In genomic region chr4:63717922-63718643, GRCm38 (mm10) we compare ENCODE assay signal across 10 mouse cellular contexts. TPM values are rescaled to one million over a fixed set of nuclear protein-coding genes. Genes with fewer than 3 reads are reported as not detected.
DNase-seq lines count a peak whose midpoint lies in the region; ATAC-seq lines count a peak whose summit lies in the region.
"Had no signal": no experiment of that assay in that cellular context is flagged by ENCODE, and none has a peak within 500 bp of the region (broad histone marks: within the 10 kb centered on the region; RNA-seq: fewer than 3 reads in every experiment).

No protein-coding gene starts in this region.

- no peak overlapping the region for H3K27ac ChIP-seq in kidney, embryonic 15.5 days
- 0 out of 2 replicates have a peak overlapping the region, but pooled peaks have one; percentile 23 for H3K27ac ChIP-seq in brown adipose tissue, adult 24 weeks (replicated peaks; ENCODE audit: low read depth, low read length)
- no peak overlapping the region for H3K27ac ChIP-seq in hindbrain, embryonic 12.5 days
- H3K27ac ChIP-seq: limb, embryonic 12.5 days had no signal

- no peaks in the 10 kb centered on the region for H3K27me3 ChIP-seq in kidney, embryonic 15.5 days
- H3K27me3 ChIP-seq in hindbrain, embryonic 12.5 days, result no peaks in the 10 kb centered on the region
- H3K27me3 ChIP-seq: limb, embryonic 12.5 days had no signal

- no peaks in the 10 kb centered on the region for H3K9me3 ChIP-seq in kidney, embryonic 15.5 days (replicated peaks)
- no peaks in the 10 kb centered on the region for H3K9me3 ChIP-seq in hindbrain, embryonic 12.5 days (replicated peaks)
- H3K9me3 ChIP-seq: limb, embryonic 12.5 days had no signal

- no peak overlapping the region for H3K4me3 ChIP-seq in kidney, embryonic 15.5 days (replicated peaks)
- no peak overlapping the region for H3K4me3 ChIP-seq in brown adipose tissue, adult 24 weeks (ENCODE audit: insufficient read depth, low read depth, low read length)
- no peak overlapping the region for H3K4me3 ChIP-seq in hindbrain, embryonic 12.5 days
- H3K4me3 ChIP-seq: limb, embryonic 12.5 days had no signal

- H3K36me3 ChIP-seq in kidney, embryonic 15.5 days, result no peaks in the 10 kb centered on the region
- no peaks in the 10 kb centered on the region for H3K36me3 ChIP-seq in hindbrain, embryonic 12.5 days
- H3K36me3 ChIP-seq: limb, embryonic 12.5 days had no signal

- no peak overlapping the region for H3K9ac ChIP-seq in kidney, embryonic 15.5 days
- H3K9ac ChIP-seq in hindbrain, embryonic 12.5 days, result no peak overlapping the region
- H3K9ac ChIP-seq: limb, embryonic 12.5 days had no signal

- no peak for ATAC-seq in kidney, embryonic 15.5 days (replicated peaks; ENCODE audit: low FRiP score)
- no peak for ATAC-seq in hindbrain, embryonic 12.5 days (ENCODE audit: low FRiP score)

- WGBS in kidney, embryonic 15.5 days, result 49% methylated on average over 8 of the region's 8 CpGs
- WGBS in hindbrain, embryonic 12.5 days, result 65% methylated on average over 8 of the region's 8 CpGs

- H3K4me2 ChIP-seq in kidney, embryonic 15.5 days, result no peak overlapping the region
- H3K4me2 ChIP-seq in hindbrain, embryonic 12.5 days (replicated peaks), result no peak overlapping the region
- H3K4me2 ChIP-seq: limb, embryonic 12.5 days had no signal

- peaks cover 8% of the 10 kb centered on the region; the same call in 1 of the 2 replicates for H3K4me1 ChIP-seq in kidney, embryonic 15.5 days
- 0 out of 2 replicates have a peak, but pooled peaks cover 3% of the 10 kb centered on the region for H3K4me1 ChIP-seq in brown adipose tissue, adult 24 weeks (ENCODE audit: control insufficient read depth, insufficient read depth, insufficient read length, low read length)
- no peaks in the 10 kb centered on the region for H3K4me1 ChIP-seq in hindbrain, embryonic 12.5 days
- H3K4me1 ChIP-seq: limb, embryonic 12.5 days had no signal

- peak; percentile 86 for DNase-seq in kidney, adult 11 months
- peak; percentile 86 to 90 for DNase-seq in kidney, adult 8-10 months
- DNase-seq in ovary, adult 18-20 months (ENCODE audit: low spot score), result peak; percentile 71
- DNase-seq in B cell, adult 2 months, result no peak
- DNase-seq in frontal cortex, adult 2 months (ENCODE audit: extremely low spot score in 1 of 2, low spot score in 1 of 2), result no peak

RNA-seq across cellular contexts. Expression of gene Tnfsf15, which starts 26.8 kb away (rescaled TPM):
- 0.80 and 0.92 TPM in 2 replicates for polyA plus RNA-seq in kidney, embryonic 15.5 days (2015; fragmentation: Nextera tagmentation; extraction: Ambion mirVana)
- not detected in 2 replicates for polyA plus RNA-seq in brown adipose tissue, adult 24 weeks (2012; ENCODE audit: insufficient read depth, insufficient read length, missing spikeins)
- polyA plus RNA-seq in hindbrain, embryonic 12.5 days (2016; fragmentation: Nextera tagmentation; extraction: Ambion mirVana), result 0.06 and 0.09 TPM in 2 replicates
- 0.02 TPM in 1 of 2 replicates, not detected in the other for polyA plus RNA-seq in frontal cortex, adult 2 months (2012; rRNA removed)
- polyA plus RNA-seq: limb, embryonic 12.5 days had no signal

RNA-seq across cellular contexts. Expression of gene Gm11214, which starts 54.9 kb away (rescaled TPM):
- polyA plus RNA-seq in kidney, embryonic 15.5 days (2015; fragmentation: Nextera tagmentation; extraction: Ambion mirVana), result not detected in 2 replicates
- not detected in 2 replicates for polyA plus RNA-seq in brown adipose tissue, adult 24 weeks (2012; ENCODE audit: insufficient read depth, insufficient read length, missing spikeins)
- not detected in 2 replicates for polyA plus RNA-seq in hindbrain, embryonic 12.5 days (2016; fragmentation: Nextera tagmentation; extraction: Ambion mirVana)
- not detected in 2 replicates for polyA plus RNA-seq in frontal cortex, adult 2 months (2012; rRNA removed)
- polyA plus RNA-seq: limb, embryonic 12.5 days; spleen, adult 2 months had no signal

Comparison
In these comparisons a context has a peak if more than half of its experiments do, and no peak if none do; other contexts are left out.
1. DNase-seq: peak in kidney, adult 11 months (single experiment), kidney, adult 8-10 months (2 of 2) and ovary, adult 18-20 months (single experiment); none in B cell, adult 2 months (0 of 2) and frontal cortex, adult 2 months (0 of 2).